Mouse (Mus musculus) intestine, embryonic 14.5 days (tissue): ENCODE results near the gene Wdr1. TPM values are rescaled to one million over a fixed set of nuclear protein-coding genes. Genes with fewer than 3 reads are reported as not detected.
"Not testable (repeated sequence)": the region's sequence is repeated elsewhere in the genome, so short reads cannot be mapped to it uniquely, and the experiment has no call there.

Experiments used
- ATAC-seq: fragments of 200-750 bp; cut with Nextera tagmentation; replicated peaks from 2 replicates; pipeline ENCODE4 v1.8.0; 2017; ENCODE audit warnings: low read depth, moderate number of reproducible peaks, moderate TSS enrichment, moderate library complexity; ENCODE audit not compliant: low FRiP score, low TSS enrichment
- DNase-seq: peaks from one replicate; pipeline ENCODE4 v3.0.0-alpha.2; 2018; ENCODE audit warnings: low spot score
- H3K27ac ChIP-seq: fragments of 300-500 bp; sonication (generic); 2 replicates; pipeline ENCODE4 v1.5.1; 2014; ENCODE audit warnings: low read depth, mild to moderate bottlenecking, control low read depth
- H3K27me3 ChIP-seq: fragments of 300-500 bp; sonication (generic); replicated peaks from 2 replicates; pipeline ENCODE4 v1.6.1; 2014; ENCODE audit warnings: low read length, control low read depth; ENCODE audit not compliant: control insufficient read depth, insufficient read depth
- H3K36me3 ChIP-seq: fragments of 300-500 bp; sonication (generic); 2 replicates; pipeline ENCODE4 v1.6.1; 2014; ENCODE audit warnings: low read length, control low read depth; ENCODE audit not compliant: control insufficient read depth, insufficient read depth
- H3K4me1 ChIP-seq: fragments of 300-500 bp; sonication (generic); replicated peaks from 2 replicates; pipeline ENCODE4 v1.6.1; 2014; ENCODE audit warnings: low read length, control low read depth, mixed read lengths; ENCODE audit not compliant: control insufficient read depth, insufficient read depth
- H3K4me2 ChIP-seq: fragments of 300-500 bp; sonication (generic); 2 replicates; pipeline ENCODE4 v1.6.1; 2014; ENCODE audit warnings: low read length
- H3K4me3 ChIP-seq: fragments of 300-500 bp; sonication (generic); 2 replicates; pipeline ENCODE4 v1.5.1; 2014; ENCODE audit warnings: low read depth, low read length, control low read depth, mixed read lengths
- H3K9ac ChIP-seq: fragments of 300-500 bp; sonication (generic); 2 replicates; pipeline ENCODE4 v1.6.1; 2014; ENCODE audit warnings: mild to moderate bottlenecking, low read length
- H3K9me3 ChIP-seq: fragments of 300-500 bp; sonication (generic); 2 replicates; pipeline ENCODE4 v1.6.1; 2016; ENCODE audit warnings: low read length, control low read depth; ENCODE audit not compliant: control insufficient read depth
- WGBS: fragments of 180-500 bp; shearing (Covaris S2); extraction: QIAGEN DNeasy Blood & Tissue Kit; methylation state at CpG from one replicate; pipeline ENCODE4 v1.1.7; 2014; 5-methylcytosine and 5-hydroxymethylcytosine counted together
- polyA plus RNA-seq: library from polyadenylated mRNA; unstranded; fragments of >200 nt; fragmentation: Nextera tagmentation; extraction: Ambion mirVana; gene quantifications from 2 replicates; pipeline ENCODE4 v1.2.1, GENCODE M21; 2014

Wdr1 gene
- 246 and 275 TPM in 2 replicates for polyA plus RNA-seq

GRCm38 (mm10) chr5:38563121-38563520 is at the start of gene Wdr1:
Wdr1 (minus strand) TSS chr5:38563221.
- peak within 1 kb of the TSS; percentile 98 for H3K27ac ChIP-seq
- H3K27me3 ChIP-seq, result no peaks in the 10 kb centered on the region
- DNase-seq, result no peak
- peaks cover 23% of the 10 kb centered on the region for H3K4me1 ChIP-seq
- H3K36me3 ChIP-seq, result peaks cover 17% of the 10 kb centered on the region
- WGBS, result 72% methylated on average over 2 of the region's 2 CpGs
- H3K4me3 ChIP-seq, result peak within 1 kb of the TSS; percentile 80
- peak within 1 kb of the TSS; percentile 78 for H3K4me2 ChIP-seq
- H3K9me3 ChIP-seq, result no peaks in the 10 kb centered on the region
- no peak for ATAC-seq
- peak within 1 kb of the TSS; percentile 88 for H3K9ac ChIP-seq

- Histone ChIP-seq H3K4me2 (no peak overlapping the region), H3K9me3 (no peaks in the 10 kb centered on the region), H3K27me3 (no peaks in the 10 kb centered on the region), H3K4me1 (no peaks in the 10 kb centered on the region), H3K4me3 (no peak overlapping the region), H3K9ac (no peak overlapping the region), H3K27ac (no peak overlapping the region), H3K36me3 (no peaks in the 10 kb centered on the region)
- WGBS, result 90% methylated on average over 3 of the region's 3 CpGs
- ATAC-seq (no peak), DNase-seq (no peak)
Measured at GRCm38 (mm10) chr5:38611118-38611517, 48.1 kb upstream of the Wdr1 start.

- not testable (repeated sequence) for H3K4me2 ChIP-seq, H3K4me1 ChIP-seq, H3K27me3 ChIP-seq, H3K9me3 ChIP-seq, H3K36me3 ChIP-seq, H3K27ac ChIP-seq, DNase-seq, ATAC-seq, H3K4me3 ChIP-seq, H3K9ac ChIP-seq
- 90% methylated on average over 4 of the region's 4 CpGs for WGBS
Measured at GRCm38 (mm10) chr5:38608219-38608618, 45.2 kb upstream of the Wdr1 start.

GRCm38 (mm10) chr5:38598647-38599304 is 35.8 kb upstream of the Wdr1 start:
- DNase-seq, result no peak
- H3K9me3 ChIP-seq, result no peaks in the 10 kb centered on the region
- no peaks in the 10 kb centered on the region for H3K4me1 ChIP-seq
- peak overlapping the region; percentile 36; the same call in 1 of the 2 replicates for H3K4me2 ChIP-seq
- 61% methylated on average over 11 of the region's 11 CpGs for WGBS
- ATAC-seq, result no peak
- H3K27ac ChIP-seq, result no peak overlapping the region
- no peak overlapping the region for H3K9ac ChIP-seq
- no peaks in the 10 kb centered on the region for H3K36me3 ChIP-seq
- H3K4me3 ChIP-seq, result peak overlapping the region; percentile 16; the same call in 1 of the 2 replicates
- no peaks in the 10 kb centered on the region for H3K27me3 ChIP-seq

GRCm38 (mm10) chr5:38588924-38589323 is 25.9 kb upstream of the Wdr1 start:
- ATAC-seq, result no peak
- H3K4me1 ChIP-seq, result no peaks in the 10 kb centered on the region
- DNase-seq, result no peak
- 71% methylated on average over 9 of the region's 9 CpGs for WGBS
- no peak overlapping the region for H3K9ac ChIP-seq
- H3K4me2 ChIP-seq, result no peak overlapping the region
- no peaks in the 10 kb centered on the region for H3K27me3 ChIP-seq
- no peaks in the 10 kb centered on the region for H3K36me3 ChIP-seq
- no peaks in the 10 kb centered on the region for H3K9me3 ChIP-seq
- H3K4me3 ChIP-seq, result no peak overlapping the region
- no peak overlapping the region for H3K27ac ChIP-seq

GRCm38 (mm10) chr5:38585450-38585849 is 22.4 kb upstream of the Wdr1 start:
- 86% methylated on average over 2 of the region's 2 CpGs for WGBS
- ATAC-seq (no peak), DNase-seq (no peak)
- H3K27me3 ChIP-seq, result no peaks in the 10 kb centered on the region
- no peaks in the 10 kb centered on the region for H3K9me3 ChIP-seq
- no peak overlapping the region for H3K4me2 ChIP-seq
- no peak overlapping the region for H3K27ac ChIP-seq
- no peaks in the 10 kb centered on the region for H3K4me1 ChIP-seq
- H3K36me3 ChIP-seq, result no peaks in the 10 kb centered on the region
- H3K4me3 ChIP-seq, result no peak overlapping the region
- no peak overlapping the region for H3K9ac ChIP-seq

- no peak for ATAC-seq
- H3K4me2 ChIP-seq, result no peak overlapping the region
- 83% methylated on average over 4 of the region's 4 CpGs for WGBS
Measured at GRCm38 (mm10) chr5:38583026-38583425, 20.0 kb upstream of the Wdr1 start.

GRCm38 (mm10) chr5:38580703-38581102 is 17.7 kb upstream of the Wdr1 start:
- Histone ChIP-seq H3K4me3 (no peak overlapping the region), H3K9ac (no peak overlapping the region), H3K36me3 (no peaks in the 10 kb centered on the region), H3K9me3 (no peaks in the 10 kb centered on the region), H3K27ac (no peak overlapping the region), H3K4me2 (no peak overlapping the region), H3K4me1 (no peaks in the 10 kb centered on the region), H3K27me3 (no peaks in the 10 kb centered on the region)
- 24% methylated on average over 6 of the region's 6 CpGs for WGBS
- DNase-seq, result peak; percentile 65
- ATAC-seq, result 0 out of 2 replicates have a peak, but pooled peaks have one; percentile 43

More at GRCm38 (mm10) chr5:38583026-38583425, 20.0 kb upstream of the Wdr1 start:
- no peak overlapping the region for H3K9ac ChIP-seq
- H3K4me3 ChIP-seq, result no peak overlapping the region
- no peaks in the 10 kb centered on the region for H3K4me1 ChIP-seq
- DNase-seq, result no peak
- no peaks in the 10 kb centered on the region for H3K27me3 ChIP-seq
- no peaks in the 10 kb centered on the region for H3K36me3 ChIP-seq
- H3K9me3 ChIP-seq, result no peaks in the 10 kb centered on the region
- H3K27ac ChIP-seq, result no peak overlapping the region

GRCm38 (mm10) chr5:38570876-38571275 is 7.9 kb upstream of the Wdr1 start:
- H3K36me3 ChIP-seq, result no peaks in the 10 kb centered on the region
- no peak overlapping the region for H3K4me3 ChIP-seq
- H3K9me3 ChIP-seq, result no peaks in the 10 kb centered on the region
- WGBS, result 67% methylated on average over 2 of the region's 2 CpGs
- no peak overlapping the region for H3K9ac ChIP-seq
- no peak for ATAC-seq
- no peaks in the 10 kb centered on the region for H3K4me1 ChIP-seq
- no peak for DNase-seq
- H3K27ac ChIP-seq, result no peak overlapping the region
- no peak overlapping the region for H3K4me2 ChIP-seq
- no peaks in the 10 kb centered on the region for H3K27me3 ChIP-seq
